Mouse (Mus musculus) hindbrain, embryonic 13.5 days (tissue): ENCODE data around the gene Gm9970. TPM values are rescaled to one million over a fixed set of nuclear protein-coding genes. Genes with fewer than 3 reads are reported as not detected.
A peak's percentile ranks its signal among the peaks of the same experiment; 100 is the strongest.

Source experiments
- ATAC-seq: fragments of 200-750 bp; cut with Nextera tagmentation; 2 replicates; pipeline ENCODE4 v1.8.0; 2017; ENCODE audit warnings: moderate TSS enrichment; ENCODE audit not compliant: low FRiP score
- H3K27ac ChIP-seq: fragments of 300-500 bp; sonication (generic); 2 replicates; pipeline ENCODE4 v1.5.1; 2015; ENCODE audit warnings: inconsistent platforms, mild to moderate bottlenecking, moderate library complexity
- H3K27me3 ChIP-seq: fragments of 300-500 bp; sonication (generic); 2 replicates; pipeline ENCODE4 v1.6.1; 2015; ENCODE audit warnings: mild to moderate bottlenecking, inconsistent platforms
- H3K36me3 ChIP-seq: fragments of 300-500 bp; sonication (generic); 2 replicates; pipeline ENCODE4 v1.6.1; 2015; ENCODE audit warnings: mild to moderate bottlenecking, inconsistent platforms
- H3K4me1 ChIP-seq: fragments of 300-500 bp; sonication (generic); replicated peaks from 2 replicates; pipeline ENCODE4 v1.6.1; 2015; ENCODE audit warnings: inconsistent platforms
- H3K4me2 ChIP-seq: fragments of 300-500 bp; sonication (generic); 2 replicates; pipeline ENCODE4 v1.6.1; 2015; ENCODE audit warnings: inconsistent platforms, mild to moderate bottlenecking, moderate library complexity
- H3K4me3 ChIP-seq: fragments of 300-500 bp; sonication (generic); 2 replicates; pipeline ENCODE4 v1.5.1; 2015; ENCODE audit warnings: mild to moderate bottlenecking, inconsistent platforms
- H3K9ac ChIP-seq: fragments of 300-500 bp; sonication (generic); 2 replicates; pipeline ENCODE4 v1.6.1; 2015; ENCODE audit warnings: mild to moderate bottlenecking, inconsistent platforms
- H3K9me3 ChIP-seq: fragments of 300-500 bp; sonication (generic); 2 replicates; pipeline ENCODE4 v1.6.1; 2016; ENCODE audit warnings: inconsistent platforms
- WGBS: fragments of 180-500 bp; shearing (Covaris S2); methylation state at CpG from one replicate; pipeline ENCODE4 v1.1.7; 2015; 5-methylcytosine and 5-hydroxymethylcytosine counted together
- polyA plus RNA-seq: library from polyadenylated mRNA; unstranded; fragments of >200 nt; fragmentation: Nextera tagmentation; extraction: Ambion mirVana; gene quantifications from 2 replicates; pipeline ENCODE4 v1.2.1, GENCODE M21; 2015

The Gm9970 gene
- polyA plus RNA-seq, 1 experiment from 2014 or later: not detected

- Histone ChIP-seq H3K4me1 (peaks cover 8% of the 10 kb centered on the region), H3K36me3 (peaks cover 92% of the 10 kb centered on the region), H3K27me3 (0 out of 2 replicates have a peak, but pooled peaks cover 9% of the 10 kb centered on the region), H3K27ac (no peak overlapping the region), H3K9ac (no peak overlapping the region), H3K9me3 (no peaks in the 10 kb centered on the region), H3K4me2 (no peak overlapping the region), H3K4me3 (no peak overlapping the region)
- WGBS: 83% methylated on average over 7 of the region's 7 CpGs
- ATAC-seq: no peak
Observed at GRCm38 (mm10) chr5:31254452-31254851, 13.4 kb upstream of the Gm9970 start.

- H3K27ac ChIP-seq: no peak overlapping the region
- H3K36me3 ChIP-seq: peaks cover 92% of the 10 kb centered on the region
- H3K4me2 ChIP-seq: no peak overlapping the region
- peaks cover 8% of the 10 kb centered on the region for H3K4me1 ChIP-seq
- no peak overlapping the region for H3K9ac ChIP-seq
- 94% methylated on average over 8 of the region's 8 CpGs for WGBS
- ATAC-seq: no peak
- no peaks in the 10 kb centered on the region for H3K9me3 ChIP-seq
- H3K4me3 ChIP-seq: no peak overlapping the region
- H3K27me3 ChIP-seq: 0 out of 2 replicates have a peak, but pooled peaks cover 9% of the 10 kb centered on the region
Observed at GRCm38 (mm10) chr5:31253806-31254205, 12.8 kb upstream of the Gm9970 start.

- H3K4me3 ChIP-seq: no peak overlapping the region
- peaks cover 92% of the 10 kb centered on the region for H3K36me3 ChIP-seq
- H3K4me2 ChIP-seq: no peak overlapping the region
- no peak overlapping the region for H3K9ac ChIP-seq
- peaks cover 8% of the 10 kb centered on the region for H3K4me1 ChIP-seq
- 0 out of 2 replicates have a peak, but pooled peaks cover 9% of the 10 kb centered on the region for H3K27me3 ChIP-seq
- ATAC-seq: no peak
- no peak overlapping the region for H3K27ac ChIP-seq
- no peaks in the 10 kb centered on the region for H3K9me3 ChIP-seq
- WGBS: 83% methylated on average over 16 of the region's 16 CpGs
Observed at GRCm38 (mm10) chr5:31252795-31253545, 11.9 kb upstream of the Gm9970 start.

GRCm38 (mm10) chr5:31252151-31252550 is 11.1 kb upstream of the Gm9970 start:
- no peak overlapping the region for H3K4me3 ChIP-seq
- H3K27me3 ChIP-seq: 0 out of 2 replicates have a peak, but pooled peaks cover 9% of the 10 kb centered on the region
- H3K27ac ChIP-seq: no peak overlapping the region
- H3K9ac ChIP-seq: no peak overlapping the region
- peaks cover 8% of the 10 kb centered on the region for H3K4me1 ChIP-seq
- H3K4me2 ChIP-seq: peak overlapping the region; percentile 30; the same call in 1 of the 2 replicates
- no peak for ATAC-seq
- H3K9me3 ChIP-seq: no peaks in the 10 kb centered on the region
- 58% methylated on average over 10 of the region's 10 CpGs for WGBS
- peaks cover 92% of the 10 kb centered on the region for H3K36me3 ChIP-seq

GRCm38 (mm10) chr5:31251541-31252101 is 10.6 kb upstream of the Gm9970 start, which contains the start of gene Krtcap3:
Krtcap3 (plus strand) TSS chr5:31251691.
- H3K4me1 ChIP-seq: peaks cover 8% of the 10 kb centered on the region
- H3K36me3 ChIP-seq: peaks cover 94% of the 10 kb centered on the region
- peak within 1 kb of the TSS; percentile 46; the same call in 1 of the 2 replicates for H3K9ac ChIP-seq

GRCm38 (mm10) chr5:31250716-31251115 is 9.7 kb upstream of the Gm9970 start:
- Histone ChIP-seq H3K4me1 (peaks cover 8% of the 10 kb centered on the region), H3K9me3 (no peaks in the 10 kb centered on the region), H3K4me2 (no peak overlapping the region), H3K36me3 (peaks cover 97% of the 10 kb centered on the region), H3K9ac (0 out of 2 replicates have a peak overlapping the region, but pooled peaks have one; percentile 46), H3K27me3 (0 out of 2 replicates have a peak, but pooled peaks cover 9% of the 10 kb centered on the region), H3K27ac (no peak overlapping the region), H3K4me3 (no peak overlapping the region)
- peak; percentile 41; the same call in 1 of the 2 replicates for ATAC-seq
- 77% methylated on average over 4 of the region's 4 CpGs for WGBS

More at GRCm38 (mm10) chr5:31251541-31252101, 10.6 kb upstream of the Gm9970 start, which contains the start of gene Krtcap3:
- no peak within 1 kb of the TSS for H3K27ac ChIP-seq
- 21% methylated on average over 45 of the region's 47 CpGs for WGBS
- peak; percentile 71 for ATAC-seq
- H3K4me3 ChIP-seq: 0 out of 2 replicates have a peak within 1 kb of the TSS, but pooled peaks have one; percentile 3
- H3K9me3 ChIP-seq: no peaks in the 10 kb centered on the region
- 0 out of 2 replicates have a peak, but pooled peaks cover 9% of the 10 kb centered on the region for H3K27me3 ChIP-seq
- peak within 1 kb of the TSS; percentile 30 for H3K4me2 ChIP-seq

GRCm38 (mm10) chr5:31242191-31242590 is 1.2 kb upstream of the Gm9970 start:
- Histone ChIP-seq H3K27ac (peak overlapping the region; percentile 96; the same call in 1 of the 2 replicates), H3K36me3 (peaks cover 35% of the 10 kb centered on the region), H3K9ac (peak overlapping the region; percentile 89), H3K4me2 (peak overlapping the region; percentile 89), H3K4me1 (peaks cover 12% of the 10 kb centered on the region), H3K4me3 (peak overlapping the region; percentile 76), H3K9me3 (peaks cover 2% of the 10 kb centered on the region; the same call in 1 of the 2 replicates), H3K27me3 (no peaks in the 10 kb centered on the region)
- 25% methylated on average over 10 of the region's 10 CpGs for WGBS
- ATAC-seq: no peak

- Histone ChIP-seq H3K4me1 (peaks cover 12% of the 10 kb centered on the region), H3K36me3 (peaks cover 29% of the 10 kb centered on the region), H3K27ac (peak overlapping the region; percentile 96), H3K9me3 (peaks cover 7% of the 10 kb centered on the region), H3K27me3 (no peaks in the 10 kb centered on the region), H3K9ac (peak overlapping the region; percentile 89), H3K4me2 (peak overlapping the region; percentile 89), H3K4me3 (peak overlapping the region; percentile 76)
- no peak; the same call in 1 of the 2 replicates for ATAC-seq
- WGBS: under 1% methylated on average over 13 of the region's 13 CpGs
Observed at GRCm38 (mm10) chr5:31241522-31242034, 546 bp upstream of the Gm9970 start.

GRCm38 (mm10) chr5:31226641-31227040 is 14.4 kb downstream of the Gm9970 start:
- ATAC-seq: no peak
- H3K27me3 ChIP-seq: no peaks in the 10 kb centered on the region
- H3K9ac ChIP-seq: no peak overlapping the region

GRCm38 (mm10) chr5:31222696-31223095 is 18.3 kb downstream of the Gm9970 start:
- no peak overlapping the region for H3K9ac ChIP-seq
- H3K27ac ChIP-seq: no peak overlapping the region
- 97% methylated on average over 9 of the region's 9 CpGs for WGBS

More at GRCm38 (mm10) chr5:31226641-31227040, 14.4 kb downstream of the Gm9970 start:
- no peak overlapping the region for H3K4me2 ChIP-seq
- 92% methylated on average over 1 of the region's 1 CpGs for WGBS
- no peak overlapping the region for H3K4me3 ChIP-seq
- no peaks in the 10 kb centered on the region for H3K36me3 ChIP-seq
- no peaks in the 10 kb centered on the region for H3K9me3 ChIP-seq
- peaks cover 6% of the 10 kb centered on the region for H3K4me1 ChIP-seq
- no peak overlapping the region for H3K27ac ChIP-seq

GRCm38 (mm10) chr5:31221304-31221945 is 19.6 kb downstream of the Gm9970 start:
- peak overlapping the region; percentile 96 for H3K9ac ChIP-seq
- H3K4me2 ChIP-seq: peak overlapping the region; percentile 75
- peaks cover 26% of the 10 kb centered on the region for H3K4me1 ChIP-seq
- H3K27me3 ChIP-seq: no peaks in the 10 kb centered on the region
- ATAC-seq: no peak
- H3K36me3 ChIP-seq: no peaks in the 10 kb centered on the region
- 14% methylated on average over 11 of the region's 11 CpGs for WGBS
- H3K4me3 ChIP-seq: peak overlapping the region; percentile 88
- no peaks in the 10 kb centered on the region for H3K9me3 ChIP-seq
- peak overlapping the region; percentile 96 for H3K27ac ChIP-seq

More at GRCm38 (mm10) chr5:31222696-31223095, 18.3 kb downstream of the Gm9970 start:
- Histone ChIP-seq H3K4me3 (no peak overlapping the region), H3K9me3 (no peaks in the 10 kb centered on the region), H3K4me1 (peaks cover 23% of the 10 kb centered on the region), H3K27me3 (no peaks in the 10 kb centered on the region), H3K36me3 (no peaks in the 10 kb centered on the region), H3K4me2 (no peak overlapping the region)
- no peak for ATAC-seq
